Mouse (Mus musculus) embryonic stem cell, embryonic (primary cell): ENCODE measurements around the gene Irf2bp1.

Experiments used
- CTCF ChIA-PET, 4 experiments: fragments of 300-600 bp in 2 of 4; fragments of 350-600 bp in 2 of 4; sonication (Branson Sonifier 250); formaldehyde crosslinking; loops; one replicate each; lab custom pipeline; 2022; ENCODE audit warnings: inconsistent platforms in 2 of 4; lab: Charles Lee
- POLR2A ChIA-PET, 4 experiments: fragments of 300-600 bp in 2 of 4; fragments of 350-600 bp in 2 of 4; sonication (Branson Sonifier 250); formaldehyde crosslinking; loops; one replicate each; lab custom pipeline; 2022; ENCODE audit warnings: antibody characterized with exemption in 4 of 4, inconsistent platforms in 1 of 4; lab: Charles Lee

The Irf2bp1 gene

DNA sequence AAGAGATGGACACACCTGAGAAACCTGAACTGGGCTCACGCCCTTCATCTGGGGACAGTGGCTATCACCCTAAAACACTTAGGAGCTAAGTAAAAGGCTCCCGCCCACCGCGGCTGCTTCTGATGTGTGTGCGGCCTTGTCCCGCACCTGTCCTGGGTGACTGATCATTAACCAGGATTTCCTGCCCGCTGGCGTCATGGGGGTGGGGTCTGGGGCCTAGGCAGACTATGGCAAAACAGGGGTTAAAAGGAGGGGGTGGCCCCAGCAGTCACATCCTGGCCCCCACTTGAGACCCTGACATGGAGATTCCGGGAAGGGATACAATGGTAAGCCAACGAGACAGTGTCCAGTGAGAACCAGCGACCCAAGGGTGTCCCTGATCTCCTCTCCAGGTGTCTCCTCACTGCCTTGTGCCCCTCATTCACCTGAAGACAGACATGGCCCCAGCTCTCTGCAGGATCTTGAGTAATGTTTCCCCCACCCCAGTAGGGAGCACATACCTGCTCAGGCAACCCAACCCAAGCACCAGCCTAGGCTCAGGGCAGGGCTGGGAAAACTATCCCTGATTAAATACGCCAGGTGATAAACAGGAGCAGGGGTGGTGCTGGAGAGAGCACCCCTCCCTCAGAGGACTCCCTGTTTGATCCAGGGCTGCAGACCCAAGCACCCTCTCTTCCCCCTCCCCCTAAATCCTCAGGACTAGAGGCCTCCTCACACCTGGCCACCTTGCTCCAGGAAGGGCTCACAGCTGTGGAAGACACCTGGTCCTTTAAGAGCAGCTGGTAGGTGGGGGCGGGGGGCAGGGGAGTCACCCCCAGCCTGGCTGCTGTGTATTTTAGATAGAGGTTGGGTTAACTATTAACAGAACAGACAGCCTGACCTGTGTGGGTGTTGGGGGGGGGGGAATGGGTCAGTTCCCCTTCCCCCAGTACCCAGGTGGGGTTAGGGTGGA is 3.5 kb downstream of the Irf2bp1 start:
- POLR2A ChIA-PET = interaction anchor here in 2 of 4 experiments (0.6 to 1.7 kb wide), 5 partner anchors 15 to 122 kb away, joined by 3 to 5 read pairs (median 5); partner anchors contain the start of gene Foxa3 (in 1 of the 2)
- CTCF ChIA-PET = interaction anchor here in 3 of 4 experiments (0.6 to 2.0 kb wide), 7 partner anchors 8 to 251 kb away, joined by 3 to 10 read pairs (median 5); partner anchors contain the start of genes Foxa3 (in 1 of the 3) and Six5 (in 1 of the 3)

DNA sequence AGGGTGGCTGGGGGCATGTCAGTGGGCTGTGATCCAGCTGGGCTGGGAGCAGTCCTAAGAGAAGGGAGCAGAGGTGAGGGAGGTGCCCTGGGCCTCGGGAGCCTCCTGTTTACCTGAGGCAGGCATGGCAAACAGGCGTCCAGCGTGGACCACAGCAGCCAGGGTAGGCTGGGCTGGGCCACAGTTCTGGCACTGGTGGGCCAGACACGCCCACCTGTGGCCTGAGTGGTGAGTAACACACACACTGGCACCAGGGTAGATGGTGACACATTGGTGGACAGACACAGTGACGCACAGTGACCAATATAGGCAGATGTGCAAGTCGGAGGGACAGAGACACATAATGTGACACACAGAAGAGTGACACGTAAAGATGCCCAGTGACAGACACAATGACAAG is 6.7 kb downstream of the Irf2bp1 start:
- ChIA-PET CTCF (no interaction called here), POLR2A (interaction anchor here in 2 of 4 experiments (1.0 to 1.1 kb wide), 2 partner anchors 13 to 43 kb away, joined by 3 read pairs; partner anchors contain the start of gene Foxa3 (in 1 of the 2))

DNA sequence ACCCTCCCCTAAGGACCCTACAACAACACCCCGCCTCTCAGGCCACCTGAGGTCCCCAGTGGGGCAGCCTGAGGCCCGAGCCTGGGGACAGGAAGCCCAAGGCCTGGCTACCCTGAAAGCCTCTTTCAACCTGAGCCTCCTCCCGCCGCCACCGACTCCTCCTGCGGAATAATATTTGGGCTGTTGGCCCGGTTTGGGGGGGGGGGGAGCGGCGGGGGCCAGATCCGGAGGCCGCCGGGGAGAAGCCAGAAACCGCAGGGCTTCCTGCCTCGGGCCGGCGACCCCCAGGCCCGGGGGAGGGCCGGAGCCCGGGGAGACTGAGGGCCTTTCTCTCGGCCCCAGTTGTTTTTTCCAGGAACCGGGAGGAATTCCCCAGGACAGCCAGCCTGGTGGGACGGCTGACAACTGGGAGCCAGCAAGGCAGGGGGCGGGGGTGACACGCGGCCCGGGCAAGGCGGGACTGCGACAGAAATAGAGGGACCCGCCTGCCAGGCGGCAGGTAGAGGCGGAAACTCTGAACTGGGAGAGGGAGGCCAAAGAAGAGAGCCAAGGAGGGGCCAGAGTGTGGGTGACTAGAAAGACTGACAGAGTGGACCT is 8.3 kb downstream of the Irf2bp1 start:
- ChIA-PET POLR2A (interaction anchor here in 2 of 4 experiments (0.9 to 1.3 kb wide), 3 partner anchors 9 to 11 kb away, joined by 3 to 4 read pairs (median 4); partner anchors contain the start of gene Foxa3 (in 2 of the 2)), CTCF (interaction anchor here in 2 of 4 experiments (0.6 to 1.2 kb wide), 4 partner anchors 11 to 162 kb away, joined by 3 to 6 read pairs (median 4); partner anchors contain the start of genes Foxa3 (in 1 of the 2) and Sympk (in 1 of the 2))

GRCm38 (mm10) chr7:19012882-19013281 is 9.0 kb downstream of the Irf2bp1 start:
- CTCF ChIA-PET = interaction anchor here in 1 of 4 experiments (0.7 kb wide), 1 partner anchor 17 kb away, joined by 3 read pairs; no protein-coding TSS in a partner anchor
- POLR2A ChIA-PET = interaction anchor here in 1 of 4 experiments (0.6 to 1.3 kb wide), 3 partner anchors 10 to 152 kb away, joined by 3 to 6 read pairs (median 4); partner anchors contain the start of gene Foxa3

DNA sequence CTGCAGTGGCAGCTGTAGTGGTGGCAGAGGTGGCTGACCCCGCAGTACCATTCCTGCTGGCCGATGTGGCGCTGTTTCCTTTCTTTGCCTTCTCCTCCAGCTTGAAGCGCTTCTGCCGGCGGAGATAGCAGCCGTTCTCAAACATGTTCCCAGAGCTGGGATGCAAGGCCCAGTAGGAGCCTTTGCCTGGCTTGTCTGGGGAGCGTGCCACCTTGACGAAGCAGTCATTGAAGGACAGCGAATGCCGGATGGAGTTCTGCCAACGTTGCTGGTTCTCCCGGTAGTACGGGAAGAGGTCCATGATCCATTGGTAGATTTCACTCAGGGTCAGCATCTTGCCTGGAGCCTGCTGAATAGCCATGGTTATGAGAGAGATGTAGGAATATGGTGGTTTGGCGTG is 10.6 kb downstream of the Irf2bp1 start:
- CTCF ChIA-PET = interaction anchor here (0.6 to 1.6 kb wide), 13 partner anchors 8 to 164 kb away, joined by 3 to 10 read pairs (median 4); partner anchors contain the start of genes Foxa3 (in 1 of the 4), Rsph6a (in 1 of the 4) and Six5 (in 1 of the 4)
- POLR2A ChIA-PET = interaction anchor here in 3 of 4 experiments (0.7 to 1.9 kb wide), 6 partner anchors 8 to 13 kb away, joined by 3 to 9 read pairs (median 6); partner anchors contain the start of genes Foxa3 (in 3 of the 3) and Sympk (in 1 of the 3)

DNA sequence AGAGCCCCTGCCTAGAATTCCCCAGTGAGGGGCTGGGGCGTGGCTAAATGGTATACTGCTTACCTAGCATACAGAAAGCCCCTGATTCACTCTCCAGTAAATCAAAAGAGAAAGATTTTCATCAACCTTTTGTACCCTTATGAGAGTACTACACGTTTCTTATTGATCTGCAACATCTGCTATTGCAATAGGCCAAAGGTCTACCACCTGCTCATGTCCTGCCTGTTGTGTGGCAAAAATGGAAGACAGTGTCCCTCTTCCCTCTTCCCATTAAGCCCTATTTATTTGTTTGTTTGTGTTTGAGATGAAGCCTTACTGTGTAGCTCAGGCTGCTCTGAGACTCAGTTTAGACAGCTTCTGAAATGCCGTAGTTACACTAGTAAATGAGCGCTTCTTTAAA is 12.2 kb downstream of the Irf2bp1 start:
- ChIA-PET POLR2A (no interaction called here), CTCF (no interaction called here)

GRCm38 (mm10) chr7:19017909-19018308 is 14.1 kb downstream of the Irf2bp1 start:
- ChIA-PET POLR2A (no interaction called here), CTCF (no interaction called here)

DNA sequence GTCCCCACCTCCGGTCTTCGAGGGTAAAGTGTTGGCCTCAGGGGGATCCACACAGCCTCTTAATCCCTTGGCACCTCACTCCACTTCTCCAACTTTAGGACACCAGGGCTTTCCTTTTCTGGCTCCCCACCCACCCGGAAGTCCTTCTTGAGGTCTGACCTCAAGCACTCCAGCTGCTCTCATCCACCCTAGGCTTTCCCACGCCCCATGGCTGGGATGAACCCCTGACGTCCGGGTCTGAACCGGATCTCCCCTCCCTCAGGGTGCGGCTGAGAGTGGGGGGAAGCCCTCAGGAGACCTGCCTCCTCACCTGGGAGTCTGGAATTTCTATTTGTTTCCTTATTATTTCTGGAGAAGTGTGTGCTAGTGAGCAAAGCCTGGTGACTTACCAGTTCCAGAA is 17.2 kb downstream of the Irf2bp1 start:
- CTCF ChIA-PET = interaction anchor here in 1 of 4 experiments (1.6 kb wide), 1 partner anchor 14 kb away, joined by 5 read pairs; no protein-coding TSS in a partner anchor
- POLR2A ChIA-PET = interaction anchor here in 3 of 4 experiments (0.5 to 2.0 kb wide), 8 partner anchors 10 to 193 kb away, joined by 3 to 10 read pairs (median 4); partner anchors contain the start of genes Mypop (in 1 of the 3) and Six5 (in 1 of the 3)

- POLR2A ChIA-PET = interaction anchor here in 3 of 4 experiments (0.8 to 2.7 kb wide), 22 partner anchors 8 to 206 kb away, joined by 3 to 8 read pairs (median 4); partner anchors contain the start of genes Irf2bp1 (in 1 of the 3), Mypop (in 1 of the 3), Rsph6a (in 1 of the 3) and Six5 (in 1 of the 3)
- CTCF ChIA-PET = interaction anchor here (0.5 to 2.8 kb wide), 19 partner anchors 7 to 606 kb away, joined by 3 to 12 read pairs (median 5); partner anchors contain the start of genes Gpr4 (in 1 of the 4), Irf2bp1 (in 1 of the 4), Mypop (in 1 of the 4) and Rsph6a (in 1 of the 4)
Observed at GRCm38 (mm10) chr7:19022189-19022958, 18.5 kb downstream of the Irf2bp1 start.

- POLR2A ChIA-PET = interaction anchor here in 3 of 4 experiments (0.7 to 2.7 kb wide), 26 partner anchors 9 to 249 kb away, joined by 3 to 8 read pairs (median 4); partner anchors contain the start of genes Irf2bp1 (in 1 of the 3), Mypop (in 1 of the 3) and Rsph6a (in 1 of the 3)
Observed at GRCm38 (mm10) chr7:19023357-19023814, 19.5 kb downstream of the Irf2bp1 start, which contains the start of gene Foxa3. Foxa3 (minus strand) TSS chr7:19023538.

DNA sequence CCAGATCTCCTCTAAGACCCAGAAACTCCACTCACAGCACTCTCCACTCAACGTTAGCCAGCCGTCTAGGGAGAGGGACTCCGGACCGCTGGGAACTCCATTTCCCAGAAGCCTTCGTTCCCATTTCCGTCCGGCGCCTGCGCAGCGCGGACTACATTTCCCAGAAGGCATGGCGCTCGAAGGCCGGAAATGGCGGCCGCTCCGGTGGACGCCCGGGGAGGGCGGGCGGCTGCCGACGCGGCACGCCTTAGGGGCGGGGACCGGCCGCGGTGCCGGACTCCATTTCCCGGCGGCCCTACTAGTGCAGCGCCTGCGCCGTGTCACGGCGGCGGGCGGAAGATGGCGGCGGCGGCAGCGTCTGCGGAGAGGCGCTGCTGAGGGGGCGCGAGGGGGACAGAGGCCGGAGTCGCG is 20.3 kb downstream of the Irf2bp1 start, which contains the start of gene Sympk:
Gene Sympk (plus strand): TSS at position 282 of the 411 bp plus-strand sequence.
- POLR2A ChIA-PET = interaction anchor here in 3 of 4 experiments (0.8 to 2.7 kb wide), 16 partner anchors 10 to 248 kb away, joined by 3 to 8 read pairs (median 4); partner anchors contain the start of genes Irf2bp1 (in 1 of the 3) and Mypop (in 1 of the 3)
- CTCF ChIA-PET = interaction anchor here (0.8 to 2.8 kb wide), 18 partner anchors 9 to 132 kb away, joined by 3 to 12 read pairs (median 4); partner anchors contain the start of genes Irf2bp1 (in 1 of the 4), Mypop (in 1 of the 4), Rsph6a (in 1 of the 4) and Six5 (in 1 of the 4)

More at GRCm38 (mm10) chr7:19023357-19023814, 19.5 kb downstream of the Irf2bp1 start, which contains the start of gene Foxa3:
- CTCF ChIA-PET = interaction anchor here (0.5 to 2.8 kb wide), 25 partner anchors 8 to 605 kb away, joined by 3 to 12 read pairs (median 3); partner anchors contain the start of genes Fbxo46 (in 1 of the 4), Irf2bp1 (in 1 of the 4), Mypop (in 1 of the 4) and Rsph6a (in 1 of the 4)

DNA sequence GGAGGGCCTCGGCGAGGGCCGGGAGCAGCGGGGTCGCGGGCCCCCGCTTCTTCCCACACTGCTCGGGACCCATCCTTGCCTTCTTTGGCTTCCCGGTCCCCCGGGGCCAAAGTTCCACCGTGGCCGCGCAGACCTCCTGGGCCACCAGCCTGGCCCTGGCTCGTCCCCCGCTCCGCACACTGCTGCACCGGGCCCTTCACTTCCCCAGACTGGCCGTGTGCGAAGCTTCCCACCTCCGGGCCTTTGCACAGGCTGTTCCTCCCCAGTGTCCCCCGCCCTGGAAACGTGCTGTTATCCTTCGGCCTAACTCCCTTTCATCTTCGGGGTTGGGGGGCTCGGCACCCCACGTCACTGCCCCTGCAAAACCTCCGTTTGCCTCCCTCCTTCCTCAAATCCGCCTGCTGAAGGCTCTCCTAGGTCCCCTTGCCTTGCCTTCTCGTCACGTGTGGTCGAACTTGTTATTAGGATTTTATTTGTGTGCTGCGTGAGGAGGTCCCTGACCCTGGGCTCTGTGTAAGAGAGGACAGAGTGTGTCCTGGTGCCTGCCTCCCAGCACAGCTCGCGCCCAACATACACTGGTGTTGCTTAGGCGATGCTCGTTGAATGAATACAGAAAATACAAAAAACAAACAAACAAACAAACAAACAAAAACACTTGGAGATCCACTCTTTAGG is 20.9 kb downstream of the Irf2bp1 start:
- ChIA-PET POLR2A (interaction anchor here in 2 of 4 experiments (1.0 to 2.7 kb wide), 2 partner anchors 10 to 16 kb away, joined by 3 to 8 read pairs; no protein-coding TSS in a partner anchor), CTCF (interaction anchor here in 2 of 4 experiments (0.8 to 2.8 kb wide), 3 partner anchors 19 to 133 kb away, joined by 3 to 12 read pairs (median 4); no protein-coding TSS in a partner anchor)

DNA sequence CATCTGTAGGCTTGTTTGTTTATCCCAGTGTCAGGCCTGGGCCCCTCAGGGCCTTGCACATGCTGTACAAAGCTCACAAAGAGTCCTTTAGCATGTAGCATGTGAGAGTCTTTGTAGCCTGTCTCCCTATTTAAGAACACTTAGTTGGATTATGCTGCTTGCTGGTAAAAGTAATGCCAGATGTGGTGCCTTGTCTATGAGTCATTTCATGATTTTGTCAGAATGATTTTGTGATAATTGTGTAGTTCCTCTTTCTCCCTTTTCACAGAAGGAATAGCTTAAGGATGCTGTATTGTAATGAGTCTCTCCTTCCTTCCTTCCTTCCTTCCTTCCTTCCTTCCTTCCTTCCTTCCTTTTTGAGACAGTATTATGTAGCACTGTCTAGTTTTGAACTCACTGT is 24.2 kb downstream of the Irf2bp1 start:
- ChIA-PET POLR2A (interaction anchor here in 3 of 4 experiments (0.6 to 2.1 kb wide), 8 partner anchors 10 to 126 kb away, joined by 3 to 6 read pairs (median 4); partner anchors contain the start of gene Rsph6a (in 2 of the 3)), CTCF (interaction anchor here (0.6 to 1.7 kb wide), 11 partner anchors 8 to 1980 kb away, joined by 3 to 10 read pairs (median 4); partner anchors contain the start of genes Rsph6a (in 2 of the 4) and Six5 (in 1 of the 4))

GRCm38 (mm10) chr7:19029084-19029653 is 25.3 kb downstream of the Irf2bp1 start:
- ChIA-PET POLR2A (interaction anchor here in 2 of 4 experiments (0.9 to 2.1 kb wide), 3 partner anchors 9 to 51 kb away, joined by 3 to 6 read pairs (median 4); no protein-coding TSS in a partner anchor), CTCF (interaction anchor here in 1 of 4 experiments (0.8 to 1.4 kb wide), 5 partner anchors 15 to 64 kb away, joined by 3 to 4 read pairs (median 4); partner anchors contain the start of genes Mypop, Rsph6a and Six5)
